Mouse (Mus musculus): ENCODE measurements around the gene Fbxw8.

DNA sequence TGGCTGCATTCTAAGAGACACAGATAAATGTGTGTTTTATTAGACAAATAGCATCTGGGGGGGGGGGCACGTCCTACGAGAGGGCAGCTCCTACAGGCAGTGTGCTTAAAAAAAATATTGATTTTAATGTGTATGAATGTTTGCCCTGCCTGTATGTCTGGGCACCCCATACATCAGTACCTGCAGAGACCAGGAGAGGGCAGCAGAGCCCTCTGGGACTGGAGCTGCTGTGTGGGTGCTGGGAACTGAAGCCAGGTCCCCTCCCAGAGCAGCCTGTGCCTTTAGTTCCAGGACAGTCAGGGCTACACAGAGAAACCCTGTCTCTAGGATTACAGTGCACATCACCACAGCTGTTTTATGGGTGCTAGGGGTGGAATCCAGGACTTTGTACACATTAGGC, 19.9 kb upstream of the Fbxw8 start:
- TF ChIP-seq CTCF (IDR thresholded peaks at IDR 0.05; ENCODE audit: low read depth, low read length) (no peak), GATA1 (IDR thresholded peaks at IDR 0.05; ENCODE audit: borderline replicate concordance, low read length) (no peak), TAL1 (conservative IDR thresholded peaks at IDR 0.05; ENCODE audit: low read depth, low read length) (no peak), GATA2 (IDR thresholded peaks at IDR 0.05; ENCODE audit: borderline replicate concordance, low read depth, low read length) (no peak)

All from G1E (cell line).